Mouse (Mus musculus) hindbrain, embryonic 14.5 days (tissue): ENCODE results near the gene Dmwd. TPM values are rescaled to one million over a fixed set of nuclear protein-coding genes. Genes with fewer than 3 reads are reported as not detected.

Experiments used
- ATAC-seq: fragments of 200-750 bp; cut with Nextera tagmentation; 2 replicates; pipeline ENCODE4 v1.8.0; 2017; ENCODE audit warnings: moderate number of reproducible peaks, mild to moderate bottlenecking, moderate TSS enrichment, moderate library complexity; ENCODE audit not compliant: low FRiP score
- DNase-seq: peaks from one replicate; pipeline ENCODE4 v3.0.0-alpha.2; 2015; ENCODE audit warnings: low spot score
- H3K27ac ChIP-seq: fragments of 300-500 bp; sonication (generic); 2 replicates; pipeline ENCODE4 v1.5.1; 2014; ENCODE audit warnings: mild to moderate bottlenecking, moderate library complexity
- H3K27me3 ChIP-seq: fragments of 300-500 bp; sonication (generic); 2 replicates; pipeline ENCODE4 v1.6.1; 2014; ENCODE audit warnings: mild to moderate bottlenecking, low read length, mixed read lengths; ENCODE audit not compliant: control insufficient read depth, insufficient read depth
- H3K36me3 ChIP-seq: fragments of 300-500 bp; sonication (generic); replicated peaks from 2 replicates; pipeline ENCODE4 v1.6.1; 2014; ENCODE audit not compliant: control insufficient read depth, insufficient read depth
- H3K4me1 ChIP-seq: fragments of 300-500 bp; sonication (generic); replicated peaks from 2 replicates; pipeline ENCODE4 v1.6.1; 2014; ENCODE audit warnings: antibody characterized with exemption, low read length, mixed read lengths; ENCODE audit not compliant: control insufficient read depth, insufficient read depth
- H3K4me2 ChIP-seq: fragments of 300-500 bp; sonication (generic); replicated peaks from 2 replicates; pipeline ENCODE4 v1.6.1; 2014; ENCODE audit warnings: mild to moderate bottlenecking, moderate library complexity
- H3K4me3 ChIP-seq: fragments of 300-500 bp; sonication (generic); replicated peaks from 2 replicates; pipeline ENCODE4 v1.5.1; 2014; ENCODE audit warnings: mild to moderate bottlenecking, low read length
- H3K9ac ChIP-seq: fragments of 300-500 bp; sonication (generic); 2 replicates; pipeline ENCODE4 v1.6.1; 2014
- H3K9me3 ChIP-seq: fragments of 300-500 bp; sonication (generic); 2 replicates; pipeline ENCODE4 v1.6.1; 2016; ENCODE audit warnings: low read length; ENCODE audit not compliant: control insufficient read depth
- WGBS: fragments of 180-500 bp; shearing (Covaris S2); extraction: QIAGEN DNeasy Blood & Tissue Kit; methylation state at CpG from one replicate; pipeline ENCODE4 v1.1.7; 2014; 5-methylcytosine and 5-hydroxymethylcytosine counted together
- microRNA-seq: library from miRNA; unstranded; fragments of <30 nt; microRNA quantifications from one replicate; pipeline ENCODE4, GENCODE M21; 2016
- polyA plus RNA-seq: library from polyadenylated mRNA; unstranded; fragments of >200 nt; fragmentation: Nextera tagmentation; extraction: Ambion mirVana; gene quantifications from 2 replicates; pipeline ENCODE4 v1.2.1, GENCODE M21; 2014

Gene Dmwd
- polyA plus RNA-seq, 1 experiment from 2014 or later, result 32.0 TPM

- Histone ChIP-seq H3K36me3 (peaks cover 19% of the 10 kb centered on the region), H3K4me1 (peaks cover 12% of the 10 kb centered on the region; the same call in 1 of the 2 replicates), H3K27me3 (no peaks in the 10 kb centered on the region), H3K4me3 (peak overlapping the region; percentile 35), H3K27ac (peak overlapping the region; percentile 88), H3K9me3 (no peaks in the 10 kb centered on the region), H3K4me2 (peak overlapping the region; percentile 59), H3K9ac (peak overlapping the region; percentile 53)
- WGBS, result under 1% methylated on average over 39 of the region's 39 CpGs
- peak; percentile 98 for ATAC-seq
- DNase-seq, result peak; percentile 95
These were observed 55.4 kb downstream of the Dmwd start for GRCm38 (mm10) chr7:19131324-19131848.

Small RNA genes within 50 kb of the gene (microRNA-seq; reads per million reads assigned to microRNA genes)
- gene Mir3100, result not detected

Other genes with a start within 250 kb of the Dmwd start
- gene Mill2, start 236.3 kb upstream of the Dmwd start, polyA plus RNA-seq, result 0.39 and 0.50 TPM in 2 replicates
- 24.5 and 25.2 TPM in 2 replicates for gene Pglyrp1, start 204.9 kb upstream of the Dmwd start, polyA plus RNA-seq
- 23.9 and 24.0 TPM in 2 replicates for gene Ccdc61, start 165.8 kb upstream of the Dmwd start, polyA plus RNA-seq
- gene Nova2, start 150.3 kb upstream of the Dmwd start, polyA plus RNA-seq, result 15.4 and 16.3 TPM in 2 replicates
- gene Nanos2, start 88.8 kb upstream of the Dmwd start, polyA plus RNA-seq, result 0.52 and 0.69 TPM in 2 replicates
- gene Mypop, start 85.0 kb upstream of the Dmwd start, polyA plus RNA-seq, result 6.7 and 7.4 TPM in 2 replicates
- 32.4 and 38.1 TPM in 2 replicates for gene Irf2bp1, start 72.2 kb upstream of the Dmwd start, polyA plus RNA-seq
- gene Foxa3, start 52.7 kb upstream of the Dmwd start, polyA plus RNA-seq, result not detected in 2 replicates
- 18.7 and 18.8 TPM in 2 replicates for gene Sympk, start 51.9 kb upstream of the Dmwd start, polyA plus RNA-seq
- 0.27 and 0.43 TPM in 2 replicates for gene Rsph6a, start 21.5 kb upstream of the Dmwd start, polyA plus RNA-seq
- gene Dmpk, start 7.6 kb downstream of the Dmwd start, polyA plus RNA-seq, result 8.2 and 8.9 TPM in 2 replicates
- gene Six5, start 18.4 kb downstream of the Dmwd start, polyA plus RNA-seq, result 2.3 and 2.5 TPM in 2 replicates
- gene Gm4969, start 42.1 kb downstream of the Dmwd start, polyA plus RNA-seq, result 6.7 and 7.7 TPM in 2 replicates
- 10.9 and 11.9 TPM in 2 replicates for gene Fbxo46, start 43.6 kb downstream of the Dmwd start, polyA plus RNA-seq
- 19.1 and 20.3 TPM in 2 replicates for gene Qpctl, start 73.1 kb downstream of the Dmwd start, polyA plus RNA-seq
- 104 and 110 TPM in 2 replicates for gene Snrpd2, start 73.5 kb downstream of the Dmwd start, polyA plus RNA-seq
- gene Gipr, start 89.9 kb downstream of the Dmwd start, polyA plus RNA-seq, result 0.62 and 1.1 TPM in 2 replicates
- gene Eml2, start 100.2 kb downstream of the Dmwd start, polyA plus RNA-seq, result 3.4 and 3.6 TPM in 2 replicates
- gene Gpr4, start 136.3 kb downstream of the Dmwd start, polyA plus RNA-seq, result 3.1 and 3.2 TPM in 2 replicates
- gene Opa3, start 152.1 kb downstream of the Dmwd start, polyA plus RNA-seq, result 34.1 and 36.6 TPM in 2 replicates
- 32.7 and 35.3 TPM in 2 replicates for gene Vasp, start 195.6 kb downstream of the Dmwd start, polyA plus RNA-seq
- gene Ppm1n, start 203.8 kb downstream of the Dmwd start, polyA plus RNA-seq, result 0.74 and 1.0 TPM in 2 replicates
- 106 and 112 TPM in 2 replicates for gene Rtn2, start 206.4 kb downstream of the Dmwd start, polyA plus RNA-seq
- 0.12 TPM in 1 of 2 replicates, not detected in the other for gene Fosb, start 233.8 kb downstream of the Dmwd start, polyA plus RNA-seq